Mouse (Mus musculus): ENCODE data around the gene Prrt1.
A peak's percentile ranks its signal among the peaks of the same experiment; 100 is the strongest.

Prrt1 gene

DNA sequence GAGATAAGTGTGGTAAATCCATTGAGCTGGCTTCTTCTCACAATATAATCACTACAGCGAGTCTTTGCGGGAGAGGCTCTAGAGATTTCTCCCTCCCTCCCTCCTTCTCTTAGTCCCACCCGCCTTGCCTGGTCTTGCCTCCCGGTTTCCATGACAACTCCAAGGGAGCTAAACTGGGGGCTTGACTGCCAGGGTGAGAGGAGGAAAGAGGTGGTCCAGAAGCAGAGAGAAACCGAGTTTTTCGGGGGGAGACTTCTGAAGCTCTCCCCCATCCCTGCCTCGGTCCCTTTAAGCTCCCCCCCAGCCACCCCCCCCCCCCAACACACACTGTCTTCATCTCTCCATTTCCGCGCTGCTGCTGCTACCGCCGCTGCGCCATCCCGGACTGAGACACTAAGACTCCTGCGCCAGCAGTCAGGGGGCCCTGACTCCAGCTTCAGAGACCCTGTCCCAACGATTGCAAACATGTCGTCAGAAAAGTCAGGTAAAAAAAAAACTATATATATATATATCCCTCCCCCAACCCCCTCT, at the start of gene Prrt1:
Gene Prrt1 (plus strand): TSS at position 313 of the 531 bp plus-strand sequence.
- DNase-seq (ENCODE audit: low spot score) = no peak

DNA sequence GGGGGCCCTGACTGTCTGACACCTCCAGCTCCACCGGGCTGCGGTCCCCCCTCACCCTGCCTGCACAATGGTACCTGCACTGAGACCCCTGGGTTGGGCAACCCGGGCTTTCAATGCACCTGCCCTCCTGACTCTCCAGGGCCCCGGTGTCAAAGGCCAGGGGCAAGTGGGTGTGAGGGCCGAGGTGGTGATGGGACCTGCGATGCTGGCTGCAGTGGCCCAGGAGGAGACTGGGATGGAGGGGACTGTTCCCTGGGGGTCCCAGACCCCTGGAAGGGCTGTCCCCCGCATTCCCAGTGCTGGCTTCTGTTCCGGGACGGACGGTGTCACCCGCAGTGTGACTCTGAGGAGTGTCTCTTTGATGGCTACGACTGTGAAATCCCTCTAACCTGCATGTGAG, 46.8 kb upstream of the Prrt1 start:
- no peak for DNase-seq (ENCODE audit: low spot score)

DNA sequence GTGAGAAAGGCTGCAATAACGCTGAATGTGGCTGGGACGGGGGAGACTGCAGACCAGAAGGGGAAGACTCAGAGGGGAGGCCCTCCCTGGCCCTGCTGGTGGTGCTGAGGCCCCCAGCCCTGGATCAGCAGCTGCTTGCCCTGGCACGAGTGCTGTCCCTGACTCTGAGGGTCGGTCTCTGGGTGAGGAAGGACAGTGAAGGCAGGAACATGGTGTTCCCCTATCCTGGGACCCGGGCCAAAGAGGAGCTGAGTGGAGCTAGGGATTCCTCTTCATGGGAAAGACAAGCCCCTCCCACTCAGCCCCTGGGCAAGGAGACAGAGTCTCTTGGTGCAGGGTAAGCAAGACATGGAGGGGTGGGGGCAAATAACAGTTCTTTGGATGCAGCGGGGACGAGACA, 45.9 kb upstream of the Prrt1 start:
- peak; percentile 87 for DNase-seq (ENCODE audit: low spot score)

DNA sequence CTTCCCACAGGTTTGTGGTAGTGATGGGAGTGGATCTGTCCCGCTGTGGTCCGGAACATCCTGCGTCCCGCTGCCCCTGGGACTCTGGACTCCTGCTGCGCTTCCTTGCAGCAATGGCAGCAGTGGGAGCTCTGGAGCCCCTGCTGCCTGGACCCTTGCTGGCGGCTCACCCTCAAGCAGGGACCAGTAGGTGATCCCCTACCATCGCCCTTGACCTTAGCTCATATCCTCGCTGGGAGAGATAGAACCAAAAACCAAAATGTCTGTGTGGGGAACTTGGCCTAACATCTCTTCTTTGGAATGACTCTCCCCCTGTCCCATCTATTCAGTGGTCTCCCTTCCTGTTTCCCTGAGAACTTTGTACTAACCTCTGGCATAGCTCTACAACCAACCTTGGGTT, 45.5 kb upstream of the Prrt1 start:
- DNase-seq (ENCODE audit: low spot score) = no peak

DNA sequence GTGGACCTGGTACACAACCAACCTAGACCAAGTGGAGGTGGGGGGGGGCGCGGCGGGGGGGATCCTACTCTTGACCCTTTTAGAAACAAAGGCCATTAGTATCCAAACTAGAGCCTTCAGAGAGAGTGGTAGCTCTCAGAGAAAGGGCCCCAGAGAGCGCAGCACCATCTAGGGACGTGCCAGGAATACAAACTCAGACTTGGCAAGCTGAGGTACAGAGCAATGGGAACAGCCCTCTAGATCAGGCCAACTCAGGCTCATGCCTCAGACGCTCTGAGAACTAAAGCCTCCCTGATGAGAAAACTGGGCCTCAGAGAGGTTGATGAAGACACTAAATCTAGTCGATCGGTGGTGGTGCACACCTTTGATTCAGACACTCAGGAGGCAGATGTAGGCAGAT, 44.2 kb upstream of the Prrt1 start:
- DNase-seq (ENCODE audit: low spot score) = no peak

DNA sequence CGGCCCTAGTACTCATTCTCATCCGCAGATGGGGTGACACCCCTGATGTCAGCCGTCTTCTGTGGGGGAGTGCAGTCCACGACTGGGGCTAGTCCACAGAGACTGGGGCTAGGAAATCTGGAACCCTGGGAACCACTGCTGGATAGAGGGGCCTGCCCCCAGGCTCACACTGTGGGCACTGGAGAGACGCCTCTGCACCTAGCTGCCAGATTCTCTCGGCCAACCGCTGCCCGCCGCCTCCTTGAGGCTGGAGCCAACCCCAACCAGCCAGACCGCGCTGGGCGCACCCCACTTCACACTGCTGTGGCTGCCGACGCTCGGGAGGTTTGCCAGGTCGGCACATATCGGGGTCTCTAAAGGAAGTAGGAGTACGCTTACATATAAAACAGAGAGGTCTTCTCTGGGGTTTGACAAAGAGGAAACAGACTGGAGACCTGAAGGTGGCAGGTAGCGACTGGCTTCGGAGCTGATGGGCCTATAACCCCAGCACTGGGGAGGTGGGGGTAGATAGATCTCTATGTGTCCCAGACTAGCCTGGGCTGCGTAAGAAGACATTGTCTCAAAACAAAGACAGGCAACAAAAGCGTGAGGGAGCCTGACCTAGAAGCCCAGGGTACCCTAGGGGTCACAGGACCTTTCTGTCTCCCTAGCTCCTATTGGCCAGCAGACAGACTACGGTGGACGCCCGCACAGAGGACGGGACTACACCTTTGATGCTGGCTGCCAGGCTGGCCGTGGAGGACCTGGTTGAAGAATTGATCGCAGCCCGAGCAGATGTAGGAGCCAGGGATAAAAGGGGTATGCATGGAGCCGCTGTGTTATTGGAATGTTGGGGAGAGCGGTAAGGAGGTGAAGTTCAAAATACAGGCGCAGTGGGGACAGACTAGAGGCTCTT, 43.2 kb upstream of the Prrt1 start:
- DNase-seq (ENCODE audit: low spot score) = no peak

DNA sequence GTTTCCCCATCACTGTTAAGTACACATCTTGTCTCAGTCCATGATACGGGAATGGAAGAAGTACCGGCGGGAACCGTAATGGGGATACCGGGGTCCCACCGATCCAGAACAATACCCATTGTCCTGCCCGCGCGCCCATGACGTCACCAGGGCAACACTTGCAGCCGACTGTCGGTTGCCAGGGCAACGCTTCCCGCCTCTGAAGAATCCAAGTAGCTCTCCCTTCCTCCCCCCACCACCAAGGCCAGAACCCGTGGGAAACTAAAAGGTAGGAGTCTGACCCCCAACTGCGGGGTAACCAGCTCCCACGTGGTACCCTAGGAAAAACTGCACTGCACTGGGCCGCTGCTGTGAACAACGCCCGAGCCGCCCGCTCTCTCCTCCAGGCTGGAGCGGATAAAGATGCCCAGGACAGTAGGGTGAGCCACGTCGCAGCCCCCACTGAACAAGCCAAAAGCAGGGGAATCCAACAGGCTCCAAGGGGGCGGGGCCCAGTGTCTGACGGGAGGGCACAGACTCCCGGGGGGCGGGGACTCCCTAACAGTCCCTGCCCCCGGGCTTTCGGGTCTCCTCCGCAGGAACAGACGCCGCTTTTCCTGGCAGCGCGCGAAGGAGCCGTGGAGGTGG, 42.4 kb upstream of the Prrt1 start:
- DNase-seq (ENCODE audit: low spot score) = peak; percentile 88

DNA sequence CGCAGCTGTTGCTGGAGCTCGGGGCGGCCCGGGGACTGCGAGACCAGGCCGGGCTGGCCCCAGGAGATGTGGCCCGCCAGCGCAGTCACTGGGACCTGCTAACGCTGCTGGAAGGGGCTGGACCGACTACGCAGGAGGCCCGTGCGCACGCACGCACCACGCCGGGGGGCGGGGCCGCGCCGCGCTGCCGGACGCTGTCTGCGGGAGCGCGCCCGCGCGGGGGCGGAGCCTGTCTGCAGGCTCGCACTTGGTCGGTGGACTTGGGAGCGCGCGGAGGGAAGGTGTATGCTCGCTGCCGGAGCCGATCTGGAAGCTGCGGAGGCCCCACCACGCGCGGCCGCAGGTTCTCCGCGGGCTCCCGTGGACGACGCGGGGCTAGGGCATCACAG, 41.9 kb upstream of the Prrt1 start:
- peak; percentile 94 for DNase-seq (ENCODE audit: low spot score)

DNA sequence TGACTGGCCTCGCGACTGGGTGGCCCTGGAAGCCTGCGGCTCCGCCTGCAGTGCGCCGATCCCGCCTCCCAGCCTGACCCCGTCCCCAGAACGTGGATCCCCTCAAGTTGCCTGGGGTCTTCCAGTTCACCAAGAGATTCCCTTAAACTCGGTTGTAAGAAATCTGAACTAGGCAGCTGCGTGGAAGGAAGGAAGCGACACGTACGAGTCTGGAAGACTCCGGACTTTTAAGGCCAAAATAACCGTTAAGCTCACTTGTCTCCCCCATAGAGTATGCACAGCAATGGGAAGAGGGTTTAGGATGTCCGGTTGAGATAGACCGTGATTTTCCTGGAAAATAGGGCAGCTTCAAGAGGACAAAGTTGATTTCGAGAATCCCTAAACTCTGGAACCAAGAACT, 41.5 kb upstream of the Prrt1 start:
- no peak for DNase-seq (ENCODE audit: low spot score)

DNA sequence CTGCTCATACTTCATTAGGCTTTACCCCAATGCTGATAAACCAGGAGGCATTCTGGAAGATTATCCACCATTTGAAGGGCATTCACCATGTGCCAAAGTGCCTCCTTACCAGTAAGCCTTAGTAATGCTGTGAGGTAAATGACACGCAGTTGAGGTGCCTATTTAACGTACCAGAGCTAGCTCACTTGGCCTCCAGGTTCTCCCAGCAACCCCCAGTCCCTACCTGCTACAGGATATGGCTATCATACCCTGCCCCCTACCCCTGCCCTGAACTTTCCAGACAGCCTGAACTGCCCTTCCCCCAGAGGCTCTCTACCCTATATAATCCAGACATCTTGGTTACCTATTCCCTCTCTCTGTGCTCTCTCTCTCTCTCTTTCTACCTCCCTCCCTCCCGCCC, 40.6 kb upstream of the Prrt1 start:
- no peak for DNase-seq (ENCODE audit: low spot score)

DNA sequence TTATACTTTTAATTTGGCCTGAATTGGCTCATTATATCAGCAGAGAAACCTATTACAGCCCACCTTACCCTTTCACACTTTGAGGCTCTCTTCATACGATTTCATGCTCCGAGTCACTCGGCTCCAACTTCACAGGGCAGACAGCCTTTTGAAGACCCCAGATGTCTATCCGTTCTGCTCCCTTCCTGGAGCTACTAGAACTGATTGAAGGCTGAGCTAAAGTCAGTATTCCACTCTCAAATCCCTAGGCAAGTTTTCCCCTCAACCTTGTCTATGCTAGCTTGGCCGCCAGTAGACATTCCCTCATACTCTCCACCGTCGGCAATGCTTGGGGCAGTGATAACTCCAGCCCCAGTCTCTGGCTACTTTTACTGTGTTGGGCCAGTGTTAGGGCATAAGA, 40.1 kb upstream of the Prrt1 start:
- DNase-seq (ENCODE audit: low spot score) = no peak

DNA sequence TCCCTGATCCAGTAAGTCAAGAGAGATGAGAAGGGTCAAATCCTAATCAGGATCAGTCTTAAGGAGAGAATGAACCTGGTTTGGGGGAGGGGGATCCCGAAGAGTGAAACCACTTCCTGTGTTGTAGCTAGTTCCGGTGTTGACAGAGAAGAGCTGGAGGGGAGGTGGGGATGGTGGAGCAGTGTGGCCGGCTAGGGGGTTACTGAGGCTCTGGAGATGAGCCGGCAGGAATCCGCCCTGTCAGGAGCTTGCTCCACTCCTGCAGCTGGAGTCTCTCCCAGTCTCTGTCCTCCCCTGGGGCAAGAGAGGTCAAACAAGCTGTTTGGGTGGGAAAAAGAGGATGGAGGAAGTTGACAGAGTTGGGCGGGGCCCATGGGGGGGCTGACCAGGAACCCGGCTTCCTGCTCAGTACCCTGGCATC, 39.6 kb upstream of the Prrt1 start, which contains the start of gene Gpsm3:
Gene Gpsm3 (plus strand): TSS at position 126 of the 421 bp plus-strand sequence.
- peak; percentile 66 for DNase-seq (ENCODE audit: low spot score)

DNA sequence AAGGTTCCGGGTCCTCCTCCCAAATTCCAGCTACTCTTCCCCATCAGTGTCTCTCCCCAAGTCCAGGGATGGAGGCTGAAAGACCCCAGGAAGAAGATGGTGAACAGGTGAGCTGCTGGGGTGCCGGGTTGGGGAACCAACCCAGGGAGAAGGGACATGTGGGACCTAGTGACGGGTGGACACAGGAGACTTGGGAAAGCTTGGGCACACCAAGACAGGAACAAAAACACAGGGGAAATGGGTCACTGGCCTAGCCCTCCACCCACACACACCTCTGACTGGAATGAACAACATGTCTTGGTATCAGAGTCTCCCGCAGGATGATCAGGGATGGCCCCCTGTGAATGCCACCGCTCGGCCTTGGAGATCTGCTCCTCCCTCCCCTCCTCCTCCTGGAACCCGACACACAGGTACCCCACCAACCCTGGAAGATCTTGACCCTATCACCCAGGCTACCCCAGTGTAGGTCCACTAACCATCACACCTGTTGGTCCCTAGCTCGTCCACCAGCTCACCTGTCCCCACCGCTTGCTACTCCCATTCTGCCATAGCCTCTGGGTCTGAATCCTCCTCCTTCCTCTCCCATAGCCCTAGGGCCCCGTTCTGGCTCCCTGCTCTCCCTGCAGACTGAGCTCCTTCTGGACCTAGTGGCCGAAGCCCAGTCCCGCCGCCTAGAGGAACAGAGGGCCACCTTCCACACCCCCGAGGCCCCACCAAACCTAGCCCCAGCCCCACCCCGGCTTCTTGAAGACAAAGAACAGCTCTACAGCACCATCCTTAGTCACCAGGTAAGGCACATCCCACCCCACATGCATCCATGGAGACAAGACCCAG, 39.0 kb upstream of the Prrt1 start:
- no peak for DNase-seq (ENCODE audit: low spot score)

DNA sequence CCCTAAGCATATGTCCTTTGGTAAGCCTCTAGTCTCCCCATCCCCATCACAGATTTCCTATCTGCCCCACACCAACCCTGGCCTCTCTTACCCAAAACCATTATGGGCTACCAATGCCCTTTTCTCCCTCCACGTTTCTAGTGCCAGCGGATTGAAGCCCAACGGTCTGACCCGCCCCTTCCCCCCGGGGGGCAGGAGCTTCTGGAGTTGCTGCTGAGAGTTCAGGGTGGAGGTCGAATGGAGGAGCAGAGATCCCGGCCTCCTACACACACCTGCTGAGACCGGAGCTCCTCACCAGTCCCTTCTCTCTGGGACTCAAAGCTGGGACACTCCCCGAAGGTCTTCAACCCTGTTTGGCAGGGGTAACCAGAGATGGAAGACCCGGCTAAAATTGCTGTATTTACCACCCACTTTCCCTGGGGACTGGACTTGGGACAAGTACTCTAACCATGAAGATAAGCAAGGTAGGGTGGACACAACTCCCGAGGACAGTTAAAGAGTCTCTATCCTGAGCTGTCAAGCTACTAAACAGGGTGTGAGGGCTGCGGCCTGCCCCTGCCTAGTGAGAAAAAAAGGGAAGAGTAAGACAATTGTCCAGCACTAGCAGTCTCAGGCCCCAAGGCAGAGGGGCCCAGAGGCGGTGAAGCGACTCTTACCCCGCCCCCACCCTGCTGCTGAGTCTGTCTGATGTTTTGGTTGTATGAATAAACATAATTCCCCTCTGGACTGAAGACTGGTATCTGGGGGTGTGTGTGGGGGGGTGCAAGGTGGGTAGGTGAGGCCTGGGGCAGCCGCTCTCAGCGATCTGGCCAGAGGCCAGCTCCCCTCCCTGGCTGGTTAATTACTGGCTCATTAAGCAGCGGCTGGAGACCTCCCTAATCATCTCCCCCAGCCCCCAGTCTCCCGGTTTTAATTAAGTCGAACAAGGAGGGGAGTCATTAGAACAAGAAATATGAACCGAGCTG, 38.0 kb upstream of the Prrt1 start, which contains the start of gene Pbx2:
Gene Pbx2 (plus strand): TSS at position 238 of the 965 bp plus-strand sequence.
- DNase-seq (ENCODE audit: low spot score) = no peak

DNA sequence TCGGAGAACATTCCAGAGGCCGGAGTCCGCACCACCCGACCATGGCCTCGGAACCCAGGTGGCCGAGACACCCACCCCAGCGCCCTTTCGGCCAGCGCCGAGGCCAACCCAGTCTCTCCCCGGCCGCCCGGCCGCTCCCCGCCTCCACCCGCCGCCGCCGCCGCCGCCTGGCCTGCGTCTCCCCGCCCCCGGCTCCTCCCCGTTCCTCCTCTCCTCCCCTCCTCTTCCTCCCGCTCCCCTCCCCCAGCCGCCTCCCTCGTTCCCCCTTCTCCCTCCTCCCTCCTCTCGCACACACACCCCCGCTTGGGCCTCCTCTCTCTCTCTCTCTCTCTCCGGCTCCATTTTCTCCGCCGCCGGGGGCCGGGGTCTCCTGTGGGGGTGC, 37.3 kb upstream of the Prrt1 start:
- DNase-seq (ENCODE audit: low spot score) = peak; percentile 88

DNA sequence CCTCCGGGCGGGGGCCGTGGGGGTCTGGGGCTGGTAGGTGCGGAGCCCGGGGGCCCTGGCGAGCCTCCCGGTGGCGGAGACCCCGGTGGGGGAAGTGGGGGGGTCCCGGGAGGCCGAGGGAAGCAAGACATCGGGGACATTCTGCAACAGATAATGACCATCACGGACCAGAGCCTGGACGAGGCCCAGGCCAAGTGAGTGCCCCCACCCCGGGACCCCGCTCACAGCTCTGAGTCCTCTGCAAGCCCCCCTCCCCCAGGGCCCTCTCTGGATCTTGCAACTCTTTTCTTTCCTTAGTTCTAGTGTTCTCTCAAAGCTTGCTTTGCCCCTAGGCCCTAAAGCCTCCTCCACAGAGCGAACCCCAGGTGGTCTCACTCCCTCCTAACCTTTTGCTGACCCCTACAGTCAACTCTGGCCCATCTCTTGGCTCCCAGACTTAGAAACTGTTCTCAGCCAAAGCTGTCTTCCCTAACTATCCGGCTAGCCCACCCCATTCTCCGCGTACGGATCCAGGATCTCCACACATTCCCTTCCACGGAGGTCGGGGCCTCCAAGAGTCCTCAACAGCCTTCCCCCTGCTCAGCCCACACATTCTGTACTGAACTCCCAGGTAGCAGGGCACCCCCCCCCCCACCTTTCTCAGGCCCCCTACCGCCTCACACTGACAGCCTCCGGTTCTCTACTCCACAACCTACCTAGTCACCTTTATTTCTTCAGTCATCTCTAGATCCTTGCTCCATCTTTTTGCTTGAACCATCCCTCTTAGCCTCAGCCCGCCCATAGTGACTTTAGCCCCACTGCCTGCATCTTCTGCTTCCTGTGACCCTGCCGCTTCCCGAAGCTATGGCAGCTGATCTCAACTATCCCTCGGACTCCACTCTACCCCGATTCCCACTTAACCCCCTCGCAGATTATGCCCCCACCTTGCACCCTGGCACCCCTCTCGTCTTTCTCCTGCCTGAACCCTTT, 36.5 kb upstream of the Prrt1 start:
- DNase-seq (ENCODE audit: low spot score) = peak; percentile 65

DNA sequence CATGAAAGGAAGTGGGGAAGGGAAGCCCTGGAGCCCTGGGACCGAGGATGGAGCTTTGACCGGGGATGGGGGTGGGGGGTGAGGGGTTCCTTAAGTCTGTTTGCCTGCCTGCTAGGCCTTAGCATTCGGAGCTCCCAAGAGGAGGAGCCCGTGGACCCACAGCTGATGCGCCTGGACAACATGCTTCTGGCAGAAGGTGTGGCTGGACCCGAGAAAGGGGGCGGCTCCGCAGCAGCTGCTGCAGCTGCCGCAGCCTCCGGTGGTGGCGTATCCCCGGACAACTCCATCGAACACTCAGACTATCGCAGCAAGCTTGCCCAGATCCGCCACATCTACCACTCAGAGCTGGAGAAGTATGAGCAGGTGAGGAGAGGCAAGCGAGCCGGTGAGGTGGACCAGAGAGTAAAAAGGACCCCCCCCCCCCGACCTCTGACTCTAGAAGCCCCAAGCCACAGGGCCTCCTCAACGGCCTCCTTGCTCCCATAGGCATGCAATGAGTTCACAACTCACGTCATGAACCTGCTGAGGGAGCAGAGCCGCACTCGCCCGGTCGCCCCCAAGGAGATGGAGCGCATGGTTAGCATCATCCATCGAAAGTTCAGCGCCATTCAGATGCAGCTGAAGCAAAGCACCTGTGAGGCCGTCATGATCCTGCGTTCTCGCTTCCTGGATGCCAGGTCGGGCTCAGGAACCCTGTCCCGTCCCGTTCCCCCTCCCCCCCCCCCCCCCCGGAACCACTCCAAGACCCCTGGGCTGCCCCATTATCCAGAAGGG, 35.4 kb upstream of the Prrt1 start:
- DNase-seq (ENCODE audit: low spot score) = no peak

DNA sequence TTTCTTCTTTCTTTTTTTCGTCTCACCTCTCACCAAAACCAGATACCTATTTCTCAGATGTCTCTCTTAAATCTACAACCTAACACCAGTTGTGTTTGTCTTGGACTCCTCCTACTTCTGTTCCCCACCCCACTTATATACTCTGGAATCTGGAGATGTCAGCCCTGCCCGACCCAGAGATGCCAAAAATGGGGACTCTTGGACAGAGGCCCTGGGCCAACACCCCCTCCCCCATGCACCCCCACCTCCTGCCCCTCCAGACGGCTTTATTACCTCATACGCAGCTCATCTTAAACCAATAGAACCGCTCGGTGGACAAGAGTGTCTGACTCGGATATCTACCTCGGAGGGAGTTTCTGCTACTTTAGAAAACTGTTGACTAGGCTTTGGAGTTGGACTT, 33.2 kb upstream of the Prrt1 start:
- DNase-seq (ENCODE audit: low spot score) = no peak

DNA sequence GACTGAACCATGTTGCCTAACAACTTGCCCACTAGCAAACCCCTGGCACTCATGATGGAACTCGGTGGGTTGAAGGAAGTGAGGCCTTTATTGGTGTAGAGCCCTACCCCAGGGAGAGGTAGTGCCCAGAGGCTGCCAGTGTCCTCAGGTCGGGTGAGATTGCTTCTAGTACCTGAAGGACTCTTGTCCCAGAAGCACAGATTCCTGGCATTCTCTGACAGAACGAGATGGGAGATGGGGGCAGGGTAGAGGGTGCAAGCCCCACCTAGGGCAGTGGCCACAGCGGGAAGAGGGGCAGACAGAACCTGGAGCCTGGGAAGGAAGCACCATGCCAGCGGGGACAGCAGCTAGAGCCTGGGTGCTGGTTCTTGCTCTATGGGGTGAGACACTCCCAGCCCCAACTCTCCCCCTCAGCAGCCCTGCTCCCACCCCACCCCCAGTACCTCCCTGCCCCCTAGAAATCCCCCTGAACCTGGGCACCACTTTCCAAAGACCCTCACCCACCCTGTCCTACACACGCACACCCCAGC, 31.7 kb upstream of the Prrt1 start, which contains the start of gene Ager:
Gene Ager (plus strand): TSS at position 297 of the 530 bp plus-strand sequence.
- no peak for DNase-seq (ENCODE audit: low spot score)

Data from testis, postnatal 14 days (tissue).